8 mouse cellular contexts compared by ENCODE assay signal in genomic region chr3:127161085-127161837, GRCm38 (mm10).
DNase-seq lines count a peak whose midpoint lies in the region; ATAC-seq and TF ChIP-seq lines count a peak whose summit lies in the region.

No protein-coding gene starts in this region.

- no peaks in the 10 kb centered on the region for H3K36me3 ChIP-seq in heart, embryonic 15.5 days
- no peaks in the 10 kb centered on the region for H3K36me3 ChIP-seq in hindbrain, embryonic 12.5 days
- H3K36me3 ChIP-seq in midbrain, embryonic 16.5 days (ENCODE audit: control insufficient read depth, insufficient read depth, low read length), result no peaks in the 10 kb centered on the region

- TF ChIP-seq POLR2A in brain, embryonic 14.5 days (IDR thresholded peaks at IDR 0.05; ENCODE audit: borderline replicate concordance, extremely low read depth, insufficient read depth, insufficient read length, poor library complexity, severe bottlenecking), result no peak

- H3K9me3 ChIP-seq in heart, embryonic 15.5 days (replicated peaks), result no peaks in the 10 kb centered on the region
- no peaks in the 10 kb centered on the region for H3K9me3 ChIP-seq in hindbrain, embryonic 12.5 days (replicated peaks)
- no peaks in the 10 kb centered on the region for H3K9me3 ChIP-seq in midbrain, embryonic 16.5 days (replicated peaks; ENCODE audit: control insufficient read depth, low read length, poor library complexity, severe bottlenecking)

- peak overlapping the region; percentile 64 for H3K4me3 ChIP-seq in heart, embryonic 15.5 days
- peak overlapping the region; percentile 58 for H3K4me3 ChIP-seq in hindbrain, embryonic 12.5 days
- H3K4me3 ChIP-seq in midbrain, embryonic 16.5 days (ENCODE audit: low read depth, low read length), result peak overlapping the region; percentile 48

- intact Hi-C loops in heart, postnatal 14 days (cut with DNase I), result no loop called here

- DNase-seq in heart, postnatal 14 days, result no peak
- peak; percentile 52 for DNase-seq in brain, embryonic 14.5 days (ENCODE audit: low read depth)
- no peak for DNase-seq in urinary bladder, postnatal 25 days (ENCODE audit: low spot score)
- no peak for DNase-seq in cerebellum, adult 11-12 months

- no peak overlapping the region for H3K27ac ChIP-seq in heart, embryonic 15.5 days
- no peak overlapping the region for H3K27ac ChIP-seq in hindbrain, embryonic 12.5 days
- peak overlapping the region; percentile 78 for H3K27ac ChIP-seq in midbrain, embryonic 16.5 days (ENCODE audit: low read length)

- H3K9ac ChIP-seq in heart, embryonic 15.5 days, result peak overlapping the region; percentile 46
- H3K9ac ChIP-seq in hindbrain, embryonic 12.5 days, result peak overlapping the region; percentile 59; the same call in 1 of the 2 replicates
- peak overlapping the region; percentile 73 for H3K9ac ChIP-seq in midbrain, embryonic 16.5 days (ENCODE audit: low read depth, low read length)

- H3K4me1 ChIP-seq in heart, embryonic 15.5 days (replicated peaks), result peaks cover 14% of the 10 kb centered on the region
- peaks cover 19% of the 10 kb centered on the region for H3K4me1 ChIP-seq in hindbrain, embryonic 12.5 days
- H3K4me1 ChIP-seq in midbrain, embryonic 16.5 days (ENCODE audit: control insufficient read depth, insufficient read depth, low read length), result peaks cover 21% of the 10 kb centered on the region

- 6% methylated on average over 23 of the region's 23 CpGs for WGBS in heart, embryonic 15.5 days
- WGBS in hindbrain, embryonic 12.5 days, result 4% methylated on average over 23 of the region's 23 CpGs
- WGBS in midbrain, embryonic 16.5 days, result 5% methylated on average over 20 of the region's 23 CpGs

- ATAC-seq in heart, embryonic 15.5 days (replicated peaks; ENCODE audit: insufficient number of reproducible peaks, insufficient read depth, low FRiP score, low read depth), result no peak
- ATAC-seq in hindbrain, embryonic 12.5 days (ENCODE audit: low FRiP score), result no peak
- ATAC-seq in midbrain, embryonic 16.5 days, result peak; percentile 6; the same call in 1 of the 2 replicates
- ATAC-seq in granulocyte monocyte progenitor cell, adult 5-6 weeks (replicated peaks; ENCODE audit: poor library complexity, severe bottlenecking), result no peak

- peaks cover 25% of the 10 kb centered on the region for H3K27me3 ChIP-seq in heart, embryonic 15.5 days
- H3K27me3 ChIP-seq in hindbrain, embryonic 12.5 days, result peaks cover 15% of the 10 kb centered on the region
- H3K27me3 ChIP-seq in midbrain, embryonic 16.5 days (ENCODE audit: control insufficient read depth, insufficient read depth, low read depth, low read length), result no peaks in the 10 kb centered on the region

- peak overlapping the region; percentile 100 for H3K4me2 ChIP-seq in heart, embryonic 15.5 days
- H3K4me2 ChIP-seq in hindbrain, embryonic 12.5 days (replicated peaks), result peak overlapping the region; percentile 100
- peak overlapping the region; percentile 80 for H3K4me2 ChIP-seq in midbrain, embryonic 16.5 days (ENCODE audit: low read length)

- TF ChIP-seq CTCF in brain, embryonic 14.5 days (IDR thresholded peaks at IDR 0.05; ENCODE audit: borderline replicate concordance, extremely low read depth, insufficient read depth, insufficient read length), result no peak
